Mouse (Mus musculus) lung, postnatal 0 days (tissue): ENCODE measurements around the gene Ccdc82.

Experiments used
- CTCF ChIP-seq: IDR thresholded peaks from 2 replicates; pipeline ENCODE4 v1.5.1; 2016; ENCODE audit warnings: antibody characterized with exemption, mild to moderate bottlenecking
- EP300 ChIP-seq: IDR thresholded peaks from 2 replicates; pipeline ENCODE4 v1.6.1; 2016; ENCODE audit warnings: antibody characterized with exemption, mild to moderate bottlenecking, control low read depth

DNA sequence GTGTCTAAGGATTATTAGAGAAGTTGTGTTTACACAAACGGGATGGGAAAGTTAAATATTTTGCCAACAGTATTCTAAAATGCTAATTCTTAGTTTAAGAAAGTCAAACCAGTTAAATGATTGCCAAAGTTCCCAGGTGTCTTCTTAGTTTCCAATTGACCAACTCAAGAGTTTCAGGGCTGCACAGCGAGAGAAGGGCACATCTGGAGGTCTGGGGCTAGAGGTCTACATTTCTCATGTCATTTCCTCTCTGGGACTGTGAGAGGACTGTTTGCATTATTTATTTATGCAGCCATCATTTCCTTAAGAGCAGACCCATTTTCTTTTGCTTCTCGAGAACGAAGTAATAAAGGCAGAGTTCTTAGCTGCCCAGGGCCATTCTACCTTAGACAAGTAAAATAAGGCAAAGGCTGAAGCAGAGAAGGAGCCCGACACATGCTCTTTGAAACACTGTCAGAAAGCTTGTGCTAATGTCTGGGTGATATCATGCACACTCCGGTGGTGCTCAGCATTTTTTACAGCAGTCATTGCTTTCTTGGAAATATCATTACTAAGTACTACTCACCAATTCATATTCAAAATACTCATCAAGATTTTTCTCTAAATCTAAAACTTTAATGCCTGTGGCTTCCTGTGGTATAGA is 55.5 kb downstream of the Ccdc82 start:
- TF ChIP-seq CTCF = no peak
- no peak for TF ChIP-seq EP300
